Mouse (Mus musculus) adrenal gland, adult 8-10 months (tissue): ENCODE data around the gene Gstp3. TPM values are rescaled to one million over a fixed set of nuclear protein-coding genes. Genes with fewer than 3 reads are reported as not detected.
A peak's percentile ranks its signal among the peaks of the same experiment; 100 is the strongest.

Source experiments
- DNase-seq: peaks from one replicate; pipeline ENCODE4 v3.0.0; 2022
- total RNA-seq, 4 experiments: library from RNA; stranded (reverse); gene quantifications; 2 replicates each; pipeline ENCODE4 v1.2.4; 2022

Gstp3 gene
- total RNA-seq: 1 to 10 TPM in 1 of 4 experiments, under 1 TPM in 3; 0.56 to 1.1 (median 0.77) TPM

DNA sequence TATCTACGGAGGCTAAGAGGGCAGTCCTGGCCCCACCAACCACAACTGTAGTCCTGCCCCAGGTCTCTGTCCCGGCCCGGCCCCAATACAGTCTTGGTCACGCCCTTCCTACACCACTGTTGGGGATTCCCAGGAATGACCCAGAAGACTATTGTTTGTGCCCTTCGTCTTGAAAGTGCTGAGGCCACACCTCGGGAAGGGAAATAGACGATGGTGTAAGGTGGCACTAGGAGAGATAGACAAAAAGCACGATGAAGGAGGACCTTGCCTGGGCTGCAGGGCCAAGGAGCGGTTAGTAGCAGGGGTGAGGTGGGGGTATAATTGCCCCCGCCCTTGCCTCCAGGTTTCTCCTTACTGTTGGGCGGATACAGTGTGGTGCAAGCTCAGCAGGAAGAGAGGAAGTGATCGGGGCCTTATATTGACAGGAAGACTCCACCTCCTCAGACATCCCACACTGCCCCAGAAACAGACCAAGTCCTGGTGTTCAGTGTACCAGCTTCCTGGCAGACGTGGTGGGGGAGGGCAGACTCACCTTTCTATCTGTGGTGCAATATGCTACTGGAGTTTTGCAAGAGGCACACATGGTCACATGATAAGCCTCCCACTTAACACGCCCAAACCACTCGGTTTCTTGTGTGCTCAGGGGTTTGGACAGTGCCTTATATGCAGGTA is at the start of gene Gstp3:
TSS of gene Gstp3 (minus strand) at position 501 of the 672 bp plus-strand sequence.
- no peak for DNase-seq

- no peak for DNase-seq
Observed at GRCm38 (mm10) chr19:4108535-4108934, 49.2 kb upstream of the Gstp3 start.

DNA sequence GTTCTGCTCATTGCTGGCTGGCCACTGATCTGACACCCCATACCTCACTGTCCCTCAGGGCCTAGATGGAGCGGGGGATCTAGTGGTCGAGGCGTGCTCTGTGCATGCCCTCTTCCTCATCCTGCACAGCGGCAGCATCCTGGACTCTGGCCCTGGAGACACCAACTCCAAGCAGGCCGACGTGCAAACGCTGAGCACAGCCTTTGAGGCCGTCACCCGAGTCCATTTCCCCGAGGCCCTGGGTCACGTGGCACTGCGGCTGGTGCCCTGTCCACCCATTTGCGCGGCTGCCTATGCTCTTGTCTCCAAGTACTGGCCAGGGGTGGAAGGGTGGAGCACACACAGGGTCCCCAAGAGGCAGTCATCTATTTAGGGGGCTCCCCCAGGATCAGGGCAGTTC is 47.3 kb upstream of the Gstp3 start:
- no peak for DNase-seq

GRCm38 (mm10) chr19:4104675-4105194 is 45.4 kb upstream of the Gstp3 start:
- DNase-seq: no peak

- DNase-seq: no peak
Observed at GRCm38 (mm10) chr19:4103792-4104191, 44.4 kb upstream of the Gstp3 start.

DNA sequence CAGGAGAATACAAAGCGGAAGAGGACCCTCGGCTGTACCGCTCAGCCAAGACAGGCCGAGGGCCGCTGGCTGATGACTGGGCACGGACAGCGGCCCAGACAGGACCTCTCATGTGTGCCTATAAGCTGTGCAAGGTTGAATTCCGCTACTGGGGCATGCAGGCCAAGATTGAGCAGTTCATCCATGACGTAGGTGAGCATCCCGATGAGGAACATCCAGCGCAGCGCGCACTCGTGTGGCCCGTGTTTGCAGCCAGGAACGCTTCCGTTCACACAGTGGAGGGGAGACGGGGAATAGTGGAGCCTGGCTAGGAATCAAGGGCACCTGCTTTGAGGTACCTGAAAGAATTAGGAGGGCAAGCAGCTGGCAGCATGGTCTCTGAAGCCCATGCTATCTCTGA is 43.9 kb upstream of the Gstp3 start:
- DNase-seq: no peak

DNA sequence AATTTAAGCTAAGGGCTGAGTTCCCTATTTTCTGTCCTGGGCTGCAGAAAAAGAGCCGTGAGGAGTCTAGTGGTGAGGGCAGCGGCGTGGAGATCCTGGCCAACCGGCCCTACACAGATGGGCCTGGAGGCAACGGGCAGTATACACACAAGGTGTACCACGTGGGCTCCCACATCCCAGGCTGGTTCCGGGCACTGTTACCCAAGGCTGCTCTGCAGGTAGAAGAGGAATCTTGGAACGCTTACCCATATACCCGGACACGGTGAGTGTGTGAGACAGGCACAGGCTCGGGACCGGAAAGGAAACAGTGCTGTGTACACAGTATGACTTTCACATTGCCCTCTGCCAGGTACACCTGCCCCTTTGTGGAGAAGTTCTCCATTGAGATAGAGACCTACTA is 43.3 kb upstream of the Gstp3 start:
- DNase-seq: no peak

GRCm38 (mm10) chr19:4102049-4102448 is 42.7 kb upstream of the Gstp3 start:
- no peak for DNase-seq

GRCm38 (mm10) chr19:4101466-4101865 is 42.1 kb upstream of the Gstp3 start:
- no peak for DNase-seq

DNA sequence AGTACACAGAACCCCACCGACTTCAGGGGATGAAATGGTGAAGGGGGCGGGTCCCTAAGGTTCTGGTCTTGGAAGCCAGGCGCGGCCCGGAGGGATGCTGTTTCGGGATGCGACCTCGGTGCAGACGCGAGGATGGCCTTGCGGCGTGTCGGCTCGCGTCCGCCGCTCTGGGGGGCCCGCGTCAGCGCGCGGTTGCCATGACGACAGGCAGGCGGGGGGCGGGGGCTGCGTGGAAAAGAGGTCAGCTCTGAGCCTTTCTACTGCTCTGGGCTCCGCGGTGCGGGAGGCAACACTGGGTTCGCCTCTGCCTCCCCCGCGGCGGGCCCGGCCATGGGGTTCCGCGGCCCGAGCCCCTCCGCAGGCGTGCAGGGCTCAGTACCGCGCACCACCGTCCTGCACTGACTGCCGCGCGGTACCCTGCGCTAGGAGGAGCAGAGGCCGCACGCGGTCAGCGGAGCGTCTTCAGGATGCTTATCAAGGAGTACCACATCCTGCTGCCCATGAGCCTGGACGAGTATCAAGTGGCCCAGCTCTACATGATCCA is 41.4 kb upstream of the Gstp3 start:
- peak; percentile 68 for DNase-seq

DNA sequence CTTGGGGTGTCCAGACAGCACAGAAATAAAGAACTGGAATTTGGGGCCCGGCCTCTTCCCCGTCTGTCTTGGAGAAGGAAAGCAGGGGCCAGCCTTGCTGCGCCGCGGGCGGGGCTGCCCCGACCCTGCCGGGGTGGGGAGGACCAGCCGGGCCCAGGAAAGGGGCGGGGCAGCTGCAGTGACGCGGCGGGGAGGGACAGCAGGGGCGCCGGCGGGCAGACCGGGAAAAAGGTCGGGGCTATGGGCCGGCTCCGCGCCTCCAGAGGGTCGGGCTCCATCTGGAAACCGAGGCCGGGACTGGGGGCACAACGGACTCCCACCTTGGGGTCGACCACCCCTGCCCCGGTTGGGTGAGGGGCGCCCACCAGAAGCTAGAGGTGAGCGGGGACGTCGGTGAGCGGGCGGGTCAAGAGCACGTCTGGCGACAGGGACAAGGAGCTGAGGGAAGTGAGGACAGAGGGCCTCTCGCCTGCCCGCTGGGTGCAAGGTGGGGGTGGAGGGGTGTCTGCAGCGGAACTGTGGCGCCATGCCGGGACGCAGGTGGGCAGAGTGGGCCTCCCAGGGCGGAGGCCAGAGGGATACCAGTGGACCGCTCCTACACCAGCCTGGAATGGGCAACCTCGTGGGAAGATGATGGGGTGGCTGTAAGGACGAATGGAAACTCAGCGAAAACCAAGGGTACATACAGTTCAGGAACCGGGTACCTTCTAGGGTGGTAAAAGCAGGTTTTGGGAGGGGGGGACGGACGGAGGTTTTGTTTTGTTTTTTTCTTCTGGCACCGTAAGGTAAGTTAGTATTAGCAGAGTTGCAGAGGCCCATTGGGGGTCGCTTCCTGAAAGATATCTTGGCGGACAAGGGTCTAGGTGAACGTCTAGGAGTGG is 40.7 kb upstream of the Gstp3 start, which contains the start of gene Pitpnm1:
TSS of gene Pitpnm1 (plus strand) at position 162 of the 881 bp plus-strand sequence.
- peak; percentile 72 for DNase-seq

DNA sequence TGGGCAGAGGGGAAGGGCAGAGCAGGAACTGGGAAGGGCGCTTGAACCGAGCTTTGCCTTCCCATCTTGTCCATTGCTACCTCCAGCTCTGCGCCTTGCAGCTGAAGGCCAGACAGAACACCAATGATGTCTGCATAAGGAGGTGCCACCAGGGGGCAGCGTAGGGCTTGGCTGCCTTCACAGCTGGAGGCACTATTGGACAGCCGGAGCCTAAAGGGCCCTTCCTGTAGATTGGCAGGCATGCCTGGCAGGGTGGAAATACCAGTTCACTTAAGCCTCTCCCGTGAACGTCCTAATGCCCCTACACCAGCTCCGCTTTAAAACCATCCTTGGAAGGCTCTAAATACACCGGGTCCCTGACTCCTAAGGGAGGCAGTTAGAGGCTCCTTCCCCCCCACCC is 39.7 kb upstream of the Gstp3 start:
- peak; percentile 91 for DNase-seq

GRCm38 (mm10) chr19:4098426-4098825 is 39.1 kb upstream of the Gstp3 start:
- DNase-seq: peak; percentile 54

GRCm38 (mm10) chr19:4097441-4097825 is 38.1 kb upstream of the Gstp3 start:
- peak; percentile 87 for DNase-seq

DNA sequence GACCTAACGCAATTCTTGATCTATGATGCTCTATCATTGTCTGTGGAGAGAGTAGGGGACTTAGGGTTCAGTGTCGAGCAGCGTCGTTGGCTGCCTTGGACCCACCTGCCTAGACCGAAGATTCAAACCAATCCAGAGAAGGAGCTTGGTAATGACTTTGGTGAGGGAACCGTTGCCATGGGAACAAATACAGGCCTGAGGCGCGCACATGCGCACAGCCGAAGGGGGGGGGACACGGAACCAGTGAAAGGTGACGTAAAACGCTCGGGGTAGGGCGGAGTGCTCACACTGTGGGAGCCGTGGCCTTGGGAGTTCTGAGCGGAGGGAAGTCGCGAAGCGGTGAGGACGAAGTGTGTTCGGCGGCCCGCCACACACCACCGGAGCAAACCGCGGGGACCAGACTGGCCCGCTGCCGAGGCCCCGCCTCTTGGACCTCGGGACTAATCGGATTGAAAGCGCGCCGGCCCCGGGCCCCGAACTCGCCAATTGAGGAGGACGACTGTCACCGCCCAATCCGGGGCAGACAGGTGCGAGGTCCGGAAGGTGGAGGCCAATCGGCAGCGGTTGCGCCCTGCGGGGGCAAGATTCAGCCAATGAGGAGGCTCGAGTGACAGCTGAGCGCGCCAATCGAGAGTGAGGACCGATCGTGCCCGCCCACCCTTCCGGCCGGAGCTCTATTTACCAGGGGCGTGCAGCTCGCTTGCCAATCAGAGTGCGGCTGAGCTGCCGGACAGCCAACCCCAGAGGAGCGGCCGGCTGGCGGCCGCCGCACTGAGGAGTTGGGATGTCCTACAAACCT is 37.5 kb upstream of the Gstp3 start, which contains the start of gene Cdk2ap2:
TSS of gene Cdk2ap2 (plus strand) at position 541 of the 799 bp plus-strand sequence.
- peak; percentile 99 for DNase-seq

GRCm38 (mm10) chr19:4095802-4096201 is 36.4 kb upstream of the Gstp3 start:
- DNase-seq: no peak

DNA sequence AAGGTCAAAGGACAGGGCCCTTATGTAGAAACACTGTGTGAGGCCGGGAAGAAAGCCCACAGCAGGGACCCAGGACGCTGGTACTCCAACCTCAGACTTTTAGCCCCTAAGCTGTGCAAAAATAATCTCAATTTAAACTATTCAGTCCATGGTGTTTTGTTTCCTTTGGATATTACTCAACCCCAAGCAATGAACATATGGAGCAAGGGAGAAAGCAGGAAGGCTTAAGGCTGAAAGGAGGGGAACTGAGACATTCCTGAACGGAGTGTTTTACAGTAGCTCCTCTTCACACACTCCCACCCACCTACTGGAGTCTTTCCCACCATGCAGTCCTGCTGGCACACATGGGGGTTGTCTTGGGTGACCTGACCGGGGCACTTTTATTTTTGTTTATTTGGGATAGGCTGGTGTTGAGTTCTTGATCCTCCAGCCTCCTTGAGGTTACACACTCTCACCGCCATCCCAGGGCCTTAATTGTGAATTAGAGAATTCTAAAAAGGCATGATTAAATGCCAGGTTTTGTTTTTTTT is 35.5 kb upstream of the Gstp3 start:
- no peak for DNase-seq

DNA sequence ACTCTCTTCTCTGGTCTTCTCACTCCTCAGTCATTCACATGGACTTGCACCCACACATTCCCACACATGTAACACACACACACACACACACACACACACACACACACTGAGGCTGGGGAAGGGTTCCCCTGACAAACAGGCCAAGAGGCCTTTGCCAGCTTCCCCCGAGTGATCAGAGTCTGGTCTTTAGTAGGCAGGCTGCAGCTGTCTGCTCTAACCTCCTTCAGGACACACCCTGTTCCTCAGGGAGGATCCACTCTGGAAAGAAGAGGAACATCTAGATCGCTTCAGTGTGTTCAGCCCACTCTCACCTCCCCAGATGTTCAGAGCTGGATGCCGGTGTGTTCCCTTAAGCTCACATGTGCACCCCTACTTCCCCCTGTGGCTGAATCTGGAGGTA is 35.0 kb upstream of the Gstp3 start:
- no peak for DNase-seq

- DNase-seq: no peak
Observed at GRCm38 (mm10) chr19:4093772-4094171, 34.4 kb upstream of the Gstp3 start.

GRCm38 (mm10) chr19:4092750-4093149 is 33.4 kb upstream of the Gstp3 start:
- DNase-seq: no peak

DNA sequence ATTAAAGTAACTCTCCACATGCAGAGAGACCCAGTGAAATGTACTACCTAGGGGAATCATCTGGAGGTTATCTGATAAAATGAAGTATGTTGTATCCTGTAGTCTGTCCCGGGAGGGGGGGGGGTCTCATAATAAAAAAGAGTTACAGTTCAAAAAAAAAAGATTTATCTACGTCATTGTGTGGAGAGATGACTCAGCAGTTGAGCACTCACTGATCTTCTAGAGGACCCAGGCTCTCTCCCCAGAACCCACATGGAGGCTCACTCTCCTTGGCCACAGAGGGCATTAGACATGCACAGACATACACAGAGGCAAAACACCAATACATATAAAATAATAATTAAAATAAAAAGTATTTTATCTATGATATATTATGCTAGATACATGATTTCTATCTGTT is 32.0 kb upstream of the Gstp3 start:
- DNase-seq: no peak

DNA sequence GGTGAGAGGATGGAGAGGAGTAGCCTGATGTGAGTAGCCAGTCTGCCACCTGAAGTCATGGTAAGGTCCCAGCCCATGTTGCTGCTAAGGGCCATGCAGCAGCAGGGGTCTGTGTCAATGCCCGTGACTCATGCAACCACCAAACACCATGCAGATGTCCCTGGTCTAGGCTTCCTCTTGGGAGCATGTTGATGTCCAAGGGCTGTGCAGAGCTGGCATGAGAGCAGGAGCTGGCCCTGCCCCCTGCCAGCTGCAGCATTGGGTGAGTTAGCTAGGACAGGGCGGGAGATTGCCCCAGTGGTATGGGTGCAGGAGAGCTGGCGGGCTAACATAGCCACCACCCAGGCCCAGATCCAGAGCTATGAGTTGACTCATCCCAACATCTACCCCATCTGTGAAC is 31.1 kb upstream of the Gstp3 start:
- no peak for DNase-seq
